Mouse (Mus musculus) CH12.LX (cell line): ENCODE data around the gene Recql5.

Source experiments
- CTCF ChIP-seq, 2 experiments: IDR thresholded peaks in 1 of 2; conservative IDR thresholded peaks in 1 of 2; 2 replicates each; pipeline ENCODE4 v1.5.1; 2011 to 2012; ENCODE audit warnings: low read depth in 2 of 2, low read length in 2 of 2, improper control_type of control experiment in 1 of 2, inconsistent platforms in 1 of 2, mild to moderate bottlenecking in 1 of 2, moderate library complexity in 1 of 2
- EP300 ChIP-seq: IDR thresholded peaks from 2 replicates; pipeline ENCODE4 v1.6.1; 2011; ENCODE audit warnings: low read length, improper control_type of control experiment
- GABPA ChIP-seq: IDR thresholded peaks from 2 replicates; pipeline ENCODE4 v1.6.1; 2012; ENCODE audit warnings: low read depth, low read length, improper control_type of control experiment, inconsistent platforms; ENCODE audit not compliant: insufficient replicate concordance
- JUND ChIP-seq: conservative IDR thresholded peaks from 2 replicates; pipeline ENCODE4 v1.6.1; 2011; ENCODE audit warnings: low read depth, low read length, improper control_type of control experiment
- MAFK ChIP-seq: IDR thresholded peaks from 2 replicates; pipeline ENCODE4 v1.6.1; 2011; ENCODE audit warnings: low read length, improper control_type of control experiment; ENCODE audit not compliant: insufficient replicate concordance
- MEF2A ChIP-seq: IDR thresholded peaks from 2 replicates; pipeline ENCODE4 v1.6.1; 2014; ENCODE audit warnings: low read depth, mild to moderate bottlenecking, inconsistent platforms, low read length, improper control_type of control experiment, borderline replicate concordance
- POLR2A ChIP-seq: IDR thresholded peaks from 2 replicates; pipeline ENCODE4 v1.6.1; 2011; ENCODE audit warnings: low read depth, mild to moderate bottlenecking, improper control_type of control experiment, low read length
- UBTF ChIP-seq: IDR thresholded peaks from 2 replicates; pipeline ENCODE4 v1.6.1; 2012; ENCODE audit warnings: low read depth, mild to moderate bottlenecking, inconsistent platforms, low read length, improper control_type of control experiment, moderate library complexity
- USF2 ChIP-seq: conservative IDR thresholded peaks from 2 replicates; pipeline ENCODE4 v1.6.1; 2011; ENCODE audit warnings: low read depth, low read length, improper control_type of control experiment
- ZC3H11A ChIP-seq: IDR thresholded peaks from 2 replicates; pipeline ENCODE4 v1.6.1; 2012; ENCODE audit warnings: low read depth, mild to moderate bottlenecking, inconsistent platforms, low read length, improper control_type of control experiment

GRCm38 (mm10) chr11:115906521-115906920 is 26.8 kb downstream of the Recql5 start:
- TF ChIP-seq GABPA (no peak), CTCF (conservative IDR thresholded peaks at IDR 0.05 in 1 of 2, IDR thresholded peaks at IDR 0.05 in 1 of 2; ENCODE audit: low read depth in 2 of 2, low read length in 2 of 2) (no peak), ZC3H11A (no peak), MAFK (no peak), EP300 (no peak), UBTF (no peak), MEF2A (no peak), POLR2A (no peak), USF2 (no peak), JUND (no peak)
